Mouse (Mus musculus) megakaryocyte, embryonic 14.5 days (primary cell): ENCODE results near the gene Abhd17b. TPM values are rescaled to one million over a fixed set of nuclear protein-coding genes. Genes with fewer than 3 reads are reported as not detected.

Source experiments
- H3K27me3 ChIP-seq: replicated peaks from 2 replicates; pipeline ENCODE3; 2012; ENCODE audit warnings: inconsistent platforms
- H3K36me3 ChIP-seq: replicated peaks from 2 replicates; pipeline ENCODE3; 2012; ENCODE audit warnings: low read length, inconsistent platforms, mixed read lengths
- H3K4me1 ChIP-seq: 2 replicates; pipeline ENCODE4 v1.6.1; 2012; ENCODE audit warnings: inconsistent platforms
- H3K4me3 ChIP-seq: replicated peaks from 2 replicates; pipeline ENCODE3; 2012; ENCODE audit warnings: moderate library complexity, mild to moderate bottlenecking, inconsistent platforms
- H3K9me3 ChIP-seq: 2 replicates; pipeline ENCODE4 v1.6.1; 2012; ENCODE audit warnings: inconsistent platforms
- FLI1 ChIP-seq: IDR thresholded peaks from 2 replicates; pipeline ENCODE4 v1.6.1; 2012; ENCODE audit warnings: low read length, inconsistent platforms, mixed read lengths
- GATA1 ChIP-seq: IDR thresholded peaks from 3 replicates; pipeline ENCODE4 v1.6.1; 2012; ENCODE audit warnings: mixed read lengths, low read length, inconsistent platforms, borderline replicate concordance
- polyA plus RNA-seq: library from polyadenylated mRNA; stranded (reverse); fragments of >175 nt; gene quantifications from 2 replicates; pipeline ENCODE4 v1.2.3, GENCODE M21; 2012; ENCODE audit warnings: low replicate concordance; ENCODE audit not compliant: insufficient read depth

Abhd17b gene
- polyA plus RNA-seq, 1 experiment: 10.1 TPM

DNA sequence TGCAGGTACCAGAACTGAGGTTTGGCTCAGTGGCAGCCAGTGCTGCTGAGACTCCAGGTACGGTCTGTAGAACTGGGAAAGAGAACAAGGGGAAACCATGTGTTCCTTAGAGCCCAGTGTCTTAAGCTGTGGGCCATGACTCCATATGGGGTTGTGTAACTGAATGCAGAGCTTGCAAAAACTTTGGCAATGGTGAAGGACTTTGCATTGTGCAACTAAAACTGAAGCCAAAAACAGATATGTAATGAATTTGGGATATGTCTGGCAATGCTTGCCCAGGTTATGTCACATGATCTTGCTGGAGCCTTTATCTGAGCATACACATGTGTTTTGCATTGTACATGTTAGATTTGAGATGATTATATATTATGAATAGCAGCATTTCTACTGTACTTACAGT is 72.2 kb downstream of the Abhd17b start:
- peaks cover 5% of the 10 kb centered on the region for H3K4me1 ChIP-seq
- H3K27me3 ChIP-seq: no peaks in the 10 kb centered on the region
- H3K4me3 ChIP-seq: no peak overlapping the region
- TF ChIP-seq FLI1 (no peak), GATA1 (no peak)
- peaks cover 6% of the 10 kb centered on the region for H3K36me3 ChIP-seq
- H3K9me3 ChIP-seq: no peaks in the 10 kb centered on the region

DNA sequence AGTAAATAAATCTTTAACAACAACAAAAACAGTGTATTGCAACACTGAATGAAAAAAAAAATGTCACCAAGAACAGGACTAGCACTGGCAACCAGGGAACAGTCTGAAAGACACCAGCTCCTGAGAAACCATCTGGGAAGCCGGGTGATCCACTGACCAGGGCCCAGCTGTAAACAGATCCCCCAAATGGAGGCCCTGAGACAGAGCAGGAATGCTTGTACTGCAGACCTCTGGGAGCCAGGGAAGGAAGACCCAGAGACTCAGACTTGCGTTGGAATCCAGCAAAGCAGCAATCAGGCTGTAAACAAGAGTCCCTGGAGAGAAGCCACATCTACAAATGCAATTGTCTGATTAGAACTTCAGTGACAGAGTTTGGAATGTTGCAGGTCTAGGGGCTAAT is 74.1 kb downstream of the Abhd17b start:
- TF ChIP-seq FLI1 (no peak), GATA1 (no peak)
- H3K4me3 ChIP-seq: no peak overlapping the region
- peaks cover 6% of the 10 kb centered on the region for H3K36me3 ChIP-seq
- H3K9me3 ChIP-seq: no peaks in the 10 kb centered on the region
- H3K4me1 ChIP-seq: peaks cover 13% of the 10 kb centered on the region
- no peaks in the 10 kb centered on the region for H3K27me3 ChIP-seq

DNA sequence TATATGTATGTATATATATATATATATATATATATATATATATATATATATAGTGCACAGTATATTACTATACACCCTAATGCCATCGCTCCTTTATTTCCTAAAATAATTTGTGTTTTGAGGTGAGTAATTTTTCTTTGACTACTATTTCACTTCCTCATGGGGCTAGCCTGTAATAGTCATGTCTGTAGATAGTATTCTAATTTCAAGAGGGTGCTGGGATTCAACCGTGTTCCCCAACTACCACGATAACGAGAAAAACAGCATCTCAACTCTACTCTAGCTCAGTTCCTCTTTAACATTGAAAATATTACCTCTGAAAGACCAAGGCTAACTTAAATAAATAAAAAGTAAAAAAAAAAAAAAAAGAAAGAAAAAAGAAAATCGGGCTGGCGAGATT is 75.4 kb downstream of the Abhd17b start:
- H3K27me3 ChIP-seq: no peaks in the 10 kb centered on the region
- H3K9me3 ChIP-seq: no peaks in the 10 kb centered on the region
- H3K36me3 ChIP-seq: peaks cover 3% of the 10 kb centered on the region
- H3K4me3 ChIP-seq: no peak overlapping the region
- peaks cover 24% of the 10 kb centered on the region for H3K4me1 ChIP-seq
- TF ChIP-seq FLI1 (no peak), GATA1 (no peak)

DNA sequence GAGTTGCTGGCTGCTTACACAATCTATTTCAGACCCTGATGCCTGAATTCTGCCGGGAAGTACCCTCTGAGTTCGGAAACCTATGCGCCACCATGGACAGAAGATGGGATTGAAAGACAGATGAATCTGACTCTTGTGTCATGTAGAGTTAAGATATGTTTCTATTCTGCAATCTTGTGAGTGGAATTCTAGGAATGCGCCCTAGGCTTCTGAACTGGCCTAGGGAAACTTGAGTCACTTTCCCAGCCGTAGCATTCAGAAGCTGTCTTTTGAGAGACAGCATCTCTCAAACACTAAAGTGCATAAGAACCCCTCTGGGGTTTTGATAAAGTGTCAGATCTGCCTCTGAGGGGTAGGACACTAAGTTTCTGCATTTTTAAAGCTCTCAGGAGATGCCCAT is 78.9 kb downstream of the Abhd17b start:
- H3K9me3 ChIP-seq: no peaks in the 10 kb centered on the region
- no peak overlapping the region for H3K4me3 ChIP-seq
- H3K27me3 ChIP-seq: no peaks in the 10 kb centered on the region
- peaks cover 59% of the 10 kb centered on the region for H3K4me1 ChIP-seq
- TF ChIP-seq GATA1 (no peak), FLI1 (no peak)
- no peaks in the 10 kb centered on the region for H3K36me3 ChIP-seq

DNA sequence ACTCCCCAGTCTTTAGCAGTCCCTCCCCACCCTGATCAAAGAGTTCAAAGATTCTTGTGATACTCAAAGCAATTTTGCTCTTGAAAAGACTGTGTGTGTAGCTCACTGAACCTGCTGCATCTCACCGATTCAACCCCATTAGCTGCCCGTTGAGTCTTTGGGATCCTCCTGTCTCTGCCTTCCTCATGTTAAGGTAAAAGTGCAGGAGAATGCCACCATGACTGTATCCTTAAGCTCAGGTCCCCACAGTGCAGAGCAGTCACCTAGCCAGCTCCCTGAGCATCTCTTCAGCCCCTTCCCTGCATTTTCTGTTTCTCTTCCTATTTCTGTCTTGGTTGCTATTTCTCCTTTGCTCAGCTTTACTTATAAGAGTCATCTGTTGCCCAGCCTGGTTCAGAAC is 80.2 kb downstream of the Abhd17b start:
- Histone ChIP-seq H3K4me3 (no peak overlapping the region), H3K9me3 (no peaks in the 10 kb centered on the region), H3K27me3 (no peaks in the 10 kb centered on the region), H3K4me1 (peaks cover 69% of the 10 kb centered on the region), H3K36me3 (no peaks in the 10 kb centered on the region)
- TF ChIP-seq GATA1 (no peak), FLI1 (no peak)

DNA sequence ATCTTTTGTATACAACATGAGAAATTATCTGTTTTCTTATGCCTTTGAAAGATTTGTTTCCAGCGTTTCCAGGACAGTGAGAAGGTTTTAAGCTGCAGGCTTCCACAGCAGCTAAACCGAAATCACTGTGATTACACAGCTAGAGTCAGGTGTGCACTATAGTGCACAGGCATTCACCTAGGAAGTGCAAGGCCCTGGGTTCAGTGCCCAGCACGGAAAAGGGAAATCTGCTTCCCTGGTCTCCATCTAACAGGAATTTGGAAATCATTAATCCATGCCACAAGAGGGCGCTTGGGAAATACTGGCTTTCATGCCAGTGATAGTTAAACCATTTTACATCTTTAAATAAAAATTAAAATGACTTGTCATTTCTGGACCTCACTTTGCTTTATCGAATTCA is 81.1 kb downstream of the Abhd17b start:
- TF ChIP-seq GATA1 (no peak), FLI1 (no peak)
- Histone ChIP-seq H3K36me3 (no peaks in the 10 kb centered on the region), H3K4me3 (no peak overlapping the region), H3K9me3 (no peaks in the 10 kb centered on the region), H3K4me1 (peaks cover 78% of the 10 kb centered on the region), H3K27me3 (no peaks in the 10 kb centered on the region)

Other genes with a start within 250 kb of the Abhd17b start
- gene Gda, start 179.7 kb upstream of the Abhd17b start, polyA plus RNA-seq: 2.8 and 4.7 TPM in 2 replicates
- 5.4 TPM in 1 of 2 replicates, not detected in the other for gene 1110059E24Rik, start 209 bp upstream of the Abhd17b start, polyA plus RNA-seq
- 0.12 and 1.7 TPM in 2 replicates for gene Cemip2, start 125.2 kb downstream of the Abhd17b start, polyA plus RNA-seq